Mouse (Mus musculus): ENCODE measurements around the gene Fbrsl1.

GRCm38 (mm10) chr5:110471285-110471684, 23.0 kb upstream of the Fbrsl1 start:
- no peak for TF ChIP-seq CTCF (IDR thresholded peaks at IDR 0.05; ENCODE audit: borderline replicate concordance, insufficient read depth, low read length)
- TF ChIP-seq POLR2A (IDR thresholded peaks at IDR 0.05; ENCODE audit: low read depth, low read length): no peak

Measured in embryonic fibroblast, embryonic 13.5 days (primary cell).